Mouse (Mus musculus) brown adipose tissue, adult 24 weeks (tissue): ENCODE measurements around the gene Chrnb2. TPM values are rescaled to one million over a fixed set of nuclear protein-coding genes. Genes with fewer than 3 reads are reported as not detected.

ENCODE experiments used
- H3K27ac ChIP-seq: fragments of 200-500 bp; replicated peaks from 2 replicates; pipeline ENCODE4 v1.5.1; 2012; ENCODE audit warnings: low read depth, mild to moderate bottlenecking, low read length
- H3K4me1 ChIP-seq: fragments of 200-500 bp; 2 replicates; pipeline ENCODE4 v1.6.1; 2012; ENCODE audit warnings: low read length, mixed read lengths; ENCODE audit not compliant: control insufficient read depth, insufficient read depth, insufficient read length
- H3K4me3 ChIP-seq: fragments of 200-500 bp; 2 replicates; pipeline ENCODE4 v1.5.1; 2012; ENCODE audit warnings: low read depth, mild to moderate bottlenecking, low read length, moderate library complexity; ENCODE audit not compliant: insufficient read depth
- polyA plus RNA-seq: library from polyadenylated mRNA; stranded (reverse); fragments of >200 nt; gene quantifications from 2 replicates; pipeline ENCODE4 v1.2.4, GENCODE M21; 2012; ENCODE audit not compliant: missing spikeins, insufficient read depth, insufficient read length

Gene Chrnb2
- polyA plus RNA-seq, 1 experiment, result 1.3 TPM

- no peak overlapping the region for H3K4me3 ChIP-seq
- no peaks in the 10 kb centered on the region for H3K4me1 ChIP-seq
- no peak overlapping the region for H3K27ac ChIP-seq
Measured at GRCm38 (mm10) chr3:89704064-89704463, 60.4 kb downstream of the Chrnb2 start.

GRCm38 (mm10) chr3:89703596-89703995 lies 60.8 kb downstream of the Chrnb2 start:
- no peaks in the 10 kb centered on the region for H3K4me1 ChIP-seq
- no peak overlapping the region for H3K4me3 ChIP-seq
- no peak overlapping the region for H3K27ac ChIP-seq

- H3K4me3 ChIP-seq, result no peak overlapping the region
- no peaks in the 10 kb centered on the region for H3K4me1 ChIP-seq
- H3K27ac ChIP-seq, result no peak overlapping the region
Measured at GRCm38 (mm10) chr3:89700461-89700860, 64.0 kb downstream of the Chrnb2 start.

- no peaks in the 10 kb centered on the region for H3K4me1 ChIP-seq
- no peak overlapping the region for H3K4me3 ChIP-seq
- no peak overlapping the region for H3K27ac ChIP-seq
Measured at GRCm38 (mm10) chr3:89698958-89699357, 65.5 kb downstream of the Chrnb2 start.

Other genes starting within 250 kb of the Chrnb2 start
- gene Kcnn3, start 244.5 kb downstream of the Chrnb2 start, polyA plus RNA-seq, result 0.28 and 0.29 TPM in 2 replicates
- gene Adar, start 49.6 kb downstream of the Chrnb2 start, polyA plus RNA-seq, result 2.4 and 4.8 TPM in 2 replicates
- 31.9 and 44.5 TPM in 2 replicates for gene Ube2q1, start 9.0 kb upstream of the Chrnb2 start, polyA plus RNA-seq
- 2.4 and 4.0 TPM in 2 replicates for gene She, start 66.7 kb upstream of the Chrnb2 start, polyA plus RNA-seq
- gene Il6ra, start 148.6 kb upstream of the Chrnb2 start, polyA plus RNA-seq, result 3.6 and 5.4 TPM in 2 replicates
- 8.4 and 10.2 TPM in 2 replicates for gene Atp8b2, start 198.9 kb upstream of the Chrnb2 start, polyA plus RNA-seq
- gene Hax1, start 234.1 kb upstream of the Chrnb2 start, polyA plus RNA-seq, result 79.2 and 79.9 TPM in 2 replicates